Mouse (Mus musculus) testis, adult 2 months (tissue): ENCODE measurements around the gene Nrl.

Experiments used
- CTCF ChIP-seq: fragments of 200-500 bp; IDR thresholded peaks from 2 replicates; pipeline ENCODE4 v1.5.1; 2012; ENCODE audit warnings: low read depth, mild to moderate bottlenecking, inconsistent platforms, low read length, moderate library complexity; ENCODE audit not compliant: control insufficient read depth, insufficient read depth, insufficient replicate concordance
- POLR2A ChIP-seq: fragments of 200-500 bp; IDR thresholded peaks from 2 replicates; pipeline ENCODE4 v1.6.1; 2012; ENCODE audit warnings: low read depth, mild to moderate bottlenecking, inconsistent platforms, low read length, moderate library complexity; ENCODE audit not compliant: control insufficient read depth

DNA sequence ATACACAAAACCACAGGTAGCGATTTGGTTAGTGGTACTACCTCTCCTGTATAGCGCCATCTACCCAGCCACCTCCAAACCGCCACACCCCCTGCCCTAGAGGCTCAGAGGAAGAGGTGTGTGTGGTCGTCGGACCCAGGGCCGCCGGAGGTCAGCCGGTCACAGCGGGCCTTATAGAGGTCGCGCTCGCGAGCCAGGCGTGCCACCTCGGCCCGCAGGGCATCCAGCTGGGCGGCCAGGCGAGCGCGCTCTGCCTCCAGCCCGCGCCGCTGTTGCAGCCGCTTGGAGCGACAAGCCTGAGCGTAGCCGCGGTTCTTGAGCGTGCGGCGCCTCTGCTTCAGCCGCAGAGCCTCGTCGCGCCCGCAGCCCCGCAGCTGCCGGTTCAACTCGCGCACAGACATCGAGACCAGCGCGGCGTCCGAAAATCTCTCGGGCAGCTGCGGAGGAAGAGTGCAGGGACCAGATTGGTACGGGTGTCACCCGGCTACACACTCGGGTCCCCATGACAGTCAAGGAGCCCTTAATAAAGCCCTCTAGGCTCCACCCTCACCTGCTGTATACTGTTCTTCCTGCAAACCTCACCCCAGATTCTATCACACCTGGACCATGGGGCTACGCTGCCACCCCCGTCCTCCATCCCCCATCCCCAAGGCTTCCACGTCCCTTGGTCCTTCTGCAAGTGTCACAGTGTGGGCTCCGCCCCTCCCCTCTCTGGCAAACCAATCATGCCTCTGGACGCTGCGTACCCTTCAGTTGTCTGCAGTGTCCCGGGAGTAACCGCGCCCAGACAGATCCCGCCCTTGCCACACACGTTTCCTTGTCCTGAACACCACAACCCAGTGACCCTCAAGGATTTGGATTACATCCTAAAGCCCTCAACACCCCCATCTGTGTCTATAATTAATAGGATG, 4.1 kb downstream of the Nrl start:
- TF ChIP-seq POLR2A (no peak), CTCF (no peak)
